Mouse (Mus musculus) adrenal gland, adult 8-10 months (tissue): Measurements from ENCODE around the gene Pacsin2. TPM values are rescaled to one million over a fixed set of nuclear protein-coding genes. Genes with fewer than 3 reads are reported as not detected.
"Not testable (repeated sequence)": the region's sequence is repeated elsewhere in the genome, so short reads cannot be mapped to it uniquely, and the experiment has no call there.

Experiments
- DNase-seq: peaks from one replicate; pipeline ENCODE4 v3.0.0; 2022
- total RNA-seq, 4 experiments: library from RNA; stranded (reverse); gene quantifications; 2 replicates each; pipeline ENCODE4 v1.2.4; 2022

Pacsin2 gene
- 100 to 1,000 TPM in 2 of 4 experiments, 10 to 100 TPM in 2; 88.4 to 126 (median 102) TPM for total RNA-seq

GRCm38 (mm10) chr15:83464083-83464904 lies at the start of gene Pacsin2:
Pacsin2 (minus strand) TSS chr15:83464606.
- DNase-seq = peak; percentile 98

- DNase-seq = no peak
Observed at GRCm38 (mm10) chr15:83512489-83513281, 48.3 kb upstream of the Pacsin2 start.

- peak; percentile 96 for DNase-seq
Observed at GRCm38 (mm10) chr15:83510805-83511405, 46.5 kb upstream of the Pacsin2 start, which contains the start of gene Ttll1. Ttll1 (minus strand) TSS chr15:83510893.

DNA sequence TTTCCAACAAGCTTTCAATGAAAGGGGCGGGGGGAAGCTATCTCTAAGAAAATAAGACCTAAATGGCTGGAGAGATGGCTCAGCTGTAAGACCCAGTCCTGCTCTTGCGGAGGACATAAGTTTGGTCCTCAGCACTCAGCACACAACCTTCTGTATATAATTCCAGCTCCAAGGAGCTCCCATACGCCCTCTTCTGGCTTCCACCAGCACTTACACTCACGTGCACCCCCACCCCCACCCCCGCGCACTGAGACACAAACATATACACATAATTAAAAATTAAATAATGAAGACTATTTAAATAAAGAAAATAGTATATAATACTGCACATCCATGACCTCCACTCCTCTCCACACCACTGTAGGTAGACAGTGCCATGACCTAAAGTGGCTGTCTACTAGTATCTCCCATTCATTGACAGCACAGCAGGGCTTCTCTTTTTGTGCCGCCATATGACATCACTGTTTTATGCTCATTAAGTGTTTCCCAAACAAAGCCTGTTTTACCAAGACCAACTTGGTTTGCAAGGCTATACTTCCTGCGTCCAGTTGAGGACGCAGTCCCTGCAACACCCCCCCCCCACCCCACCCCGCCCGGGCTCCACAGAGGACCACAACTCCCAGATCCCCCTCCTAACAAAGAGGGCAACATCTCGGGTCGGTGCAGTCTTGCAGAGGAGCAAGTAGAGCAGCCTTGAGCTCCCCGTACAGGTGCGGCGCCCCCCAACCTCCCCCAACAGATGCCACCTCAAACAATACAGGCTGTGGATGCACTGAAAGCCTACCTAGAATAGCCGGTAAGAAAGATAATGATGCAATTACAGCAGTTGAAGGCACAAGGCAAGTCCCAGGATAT lies 45.8 kb upstream of the Pacsin2 start:
- no peak for DNase-seq

- DNase-seq = not testable (repeated sequence)
Observed at GRCm38 (mm10) chr15:83501483-83501882, 37.1 kb upstream of the Pacsin2 start.

GRCm38 (mm10) chr15:83500352-83500751 lies 35.9 kb upstream of the Pacsin2 start:
- no peak for DNase-seq

GRCm38 (mm10) chr15:83499211-83499755 lies 34.9 kb upstream of the Pacsin2 start:
- DNase-seq = no peak

- no peak for DNase-seq
Observed at GRCm38 (mm10) chr15:83497299-83497698, 32.9 kb upstream of the Pacsin2 start.

DNA sequence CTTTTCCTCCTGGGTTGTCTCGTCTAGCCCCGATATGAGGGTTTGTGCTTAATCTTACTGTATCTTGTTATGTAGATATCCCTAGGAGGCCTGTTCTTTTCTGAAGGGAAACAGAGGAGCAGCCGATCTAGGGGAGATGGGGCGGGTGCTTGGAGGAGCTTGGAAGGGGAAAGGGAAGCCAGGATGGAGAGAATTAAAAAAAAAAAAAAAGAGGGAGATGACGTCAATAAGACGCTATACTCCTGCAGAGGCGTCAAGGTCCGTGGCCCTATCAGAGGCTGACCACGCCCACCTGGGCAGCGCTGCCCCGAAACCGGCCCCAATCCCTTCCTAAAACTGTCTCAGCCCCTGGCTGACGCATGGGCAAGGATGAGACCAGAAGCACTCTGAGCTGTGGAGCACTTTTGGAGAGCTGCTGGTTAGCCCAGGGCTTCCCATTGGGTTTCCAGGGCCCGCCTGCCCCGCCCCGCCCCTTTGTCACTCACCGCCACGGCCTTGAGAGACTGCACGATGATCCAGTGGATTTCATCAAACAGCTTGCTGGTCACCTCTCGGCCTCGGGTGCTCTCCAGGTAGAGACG lies 31.5 kb upstream of the Pacsin2 start:
- no peak for DNase-seq

DNA sequence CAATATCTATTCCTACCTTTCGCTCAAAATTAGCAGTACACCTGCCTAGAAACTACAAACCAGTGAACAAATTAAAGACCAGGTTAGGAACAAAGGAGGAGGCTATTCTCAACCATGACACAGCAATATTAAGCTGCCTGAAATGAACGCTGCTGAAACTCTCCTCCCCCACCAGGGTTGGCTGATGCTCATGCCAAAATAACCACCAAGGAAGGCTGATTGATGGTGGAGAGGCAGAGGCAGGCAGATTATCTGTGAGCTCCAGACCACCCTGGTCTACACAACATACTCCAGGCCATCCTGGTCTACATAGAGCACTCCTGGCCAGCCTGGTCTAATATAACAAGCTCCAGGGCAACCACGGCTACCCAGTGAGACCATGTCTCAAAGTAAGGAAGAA lies 30.8 kb upstream of the Pacsin2 start:
- no peak for DNase-seq

GRCm38 (mm10) chr15:83494572-83494920 lies 30.1 kb upstream of the Pacsin2 start:
- no peak for DNase-seq

DNA sequence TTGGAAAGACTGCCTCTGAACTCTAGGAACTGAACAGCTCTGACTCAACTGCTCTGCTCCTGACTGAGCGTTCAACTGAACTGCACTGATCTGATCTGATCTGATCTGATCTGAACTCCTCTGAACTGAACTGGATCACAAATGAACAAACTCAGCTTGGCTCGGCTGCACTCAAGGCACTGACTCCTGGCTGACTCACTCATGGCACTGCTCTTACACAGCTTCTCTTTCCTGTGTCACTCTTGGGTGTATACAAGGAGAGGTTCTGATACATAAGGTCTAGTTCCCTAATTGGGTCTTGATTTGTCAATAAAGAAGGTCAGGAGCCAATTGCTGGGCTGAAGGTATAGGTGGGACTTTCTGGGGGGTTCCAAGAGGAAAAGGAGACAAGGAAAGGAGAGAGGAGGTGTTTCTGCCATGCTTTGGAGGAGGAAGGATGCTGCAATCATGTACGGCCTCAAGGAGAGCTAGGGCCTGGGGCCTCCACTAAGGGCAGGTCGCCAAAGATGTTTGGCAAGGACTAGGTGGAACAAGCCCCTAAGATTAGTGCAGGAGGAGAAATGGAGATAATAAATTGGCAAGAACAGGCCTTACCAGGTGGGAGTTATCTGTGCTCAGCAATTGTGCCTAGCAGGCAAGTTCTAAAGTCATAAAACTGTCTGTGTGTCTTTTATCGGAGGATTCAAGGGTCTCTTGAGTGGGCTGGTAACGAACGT lies 29.6 kb upstream of the Pacsin2 start:
- DNase-seq = no peak

DNA sequence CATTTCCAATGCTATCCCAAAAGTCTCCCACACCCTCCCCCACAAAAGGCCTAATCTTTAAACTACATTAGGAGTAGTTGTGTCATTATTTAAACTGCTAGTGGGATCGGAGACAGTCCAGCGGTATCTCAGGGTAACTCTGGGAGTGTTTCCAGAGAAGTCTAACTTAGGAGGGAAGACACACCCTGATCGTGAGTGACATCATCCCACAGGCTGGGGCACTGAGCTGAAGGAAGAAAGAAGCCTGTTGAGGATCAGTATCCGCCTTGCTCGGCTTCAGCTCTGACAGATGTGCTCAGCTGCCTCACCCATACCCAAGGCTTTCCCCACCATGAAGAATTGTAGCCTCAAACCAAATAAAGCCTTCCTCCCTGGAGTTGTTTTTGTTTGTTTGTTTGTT lies 27.5 kb upstream of the Pacsin2 start:
- DNase-seq = no peak

DNA sequence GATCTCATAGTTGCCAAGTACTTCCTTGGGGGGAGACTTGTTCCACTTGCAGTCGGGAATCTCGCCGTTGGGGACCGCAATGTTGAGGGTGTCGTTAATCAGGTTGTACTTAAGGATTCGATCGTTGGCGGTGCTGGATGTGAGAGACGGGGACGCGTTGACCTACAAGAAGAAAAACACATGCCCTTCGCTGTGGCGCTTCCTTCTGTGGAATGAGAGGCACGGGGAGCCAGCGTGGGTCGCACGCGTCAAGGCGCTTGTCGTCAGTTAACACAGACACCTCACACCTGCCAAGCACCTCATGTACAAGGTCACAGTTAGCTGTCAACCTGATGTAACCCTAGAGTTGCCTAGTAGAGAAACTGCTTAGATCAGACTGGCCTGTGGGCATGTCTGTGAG lies 25.1 kb upstream of the Pacsin2 start:
- no peak for DNase-seq

DNA sequence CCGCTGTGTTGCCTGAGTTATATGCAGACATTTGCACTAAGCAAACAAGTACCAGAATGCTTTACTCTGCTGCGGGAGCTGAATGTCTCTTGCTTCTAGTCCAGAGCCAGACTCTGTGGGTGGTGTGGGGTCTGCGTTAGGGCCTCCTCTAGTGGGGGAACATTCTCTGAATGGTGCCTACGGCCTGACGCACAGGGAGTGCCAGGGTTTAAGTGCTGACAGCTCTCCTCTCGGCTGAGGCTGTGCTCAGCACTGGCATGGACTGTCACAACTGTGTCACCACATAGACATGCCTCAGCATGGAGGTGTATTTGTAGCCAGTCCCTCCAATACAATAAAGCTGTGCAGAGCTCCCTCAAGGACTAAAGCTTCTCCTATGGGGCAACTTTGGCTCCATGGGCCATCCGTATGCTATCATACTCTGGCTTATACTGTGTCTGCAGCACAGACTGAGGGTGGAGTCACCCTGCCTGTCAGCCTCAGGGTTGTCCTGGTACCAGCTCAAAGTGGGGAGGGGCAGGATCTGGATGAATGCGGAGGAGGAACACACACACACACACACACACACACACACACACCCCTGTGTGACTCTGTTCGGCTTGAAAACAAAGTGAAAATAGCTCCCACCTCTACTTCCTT lies 23.2 kb upstream of the Pacsin2 start:
- DNase-seq = no peak

GRCm38 (mm10) chr15:83484311-83484710 lies 19.9 kb upstream of the Pacsin2 start:
- no peak for DNase-seq

DNA sequence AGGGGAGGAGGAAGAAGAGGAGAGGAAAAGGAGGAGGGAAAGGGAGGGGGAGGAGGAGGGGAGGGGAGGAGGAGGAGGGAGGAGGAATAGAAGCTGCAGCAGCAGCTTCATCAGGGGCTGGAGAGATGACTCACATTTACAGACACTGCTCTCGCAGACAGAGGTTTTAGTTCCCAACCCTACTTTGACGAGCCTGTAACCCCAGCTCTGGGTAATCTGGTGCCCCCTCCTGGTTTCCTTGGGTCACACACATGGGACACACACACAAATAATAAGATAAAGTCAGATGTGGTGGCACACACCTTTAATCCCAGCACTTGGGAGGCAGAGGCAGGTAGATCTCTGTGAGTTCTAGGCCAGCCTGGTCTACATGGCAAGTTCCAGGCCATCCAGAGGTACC lies 19.1 kb upstream of the Pacsin2 start:
- DNase-seq = no peak

DNA sequence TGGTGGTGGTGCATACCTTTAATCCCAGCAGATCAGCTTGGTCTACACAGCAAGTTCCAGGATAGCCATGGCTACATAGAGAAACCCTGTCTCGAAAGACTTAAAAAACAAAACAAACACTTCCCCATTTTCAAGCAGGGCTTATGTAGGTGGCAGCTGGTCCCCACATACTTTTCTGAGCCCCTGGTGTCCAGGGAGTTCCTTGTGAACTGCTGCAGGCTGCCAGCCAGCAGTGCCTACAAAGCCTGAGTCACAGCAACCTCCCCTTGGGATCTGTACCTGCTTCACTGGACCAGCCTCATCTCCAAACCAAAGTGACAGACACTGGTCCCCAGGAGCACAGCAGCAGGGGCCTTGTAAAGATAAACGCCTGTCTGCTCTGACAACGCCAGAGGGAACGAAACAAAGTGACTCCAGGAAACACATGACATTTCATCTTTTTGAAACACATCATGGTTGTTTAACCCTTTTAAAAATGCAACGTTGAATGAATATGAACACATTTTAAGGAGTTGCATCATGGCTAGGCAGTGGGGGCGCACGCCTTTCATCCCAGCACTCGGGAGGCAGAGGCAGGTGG lies 18.3 kb upstream of the Pacsin2 start:
- DNase-seq = no peak

DNA sequence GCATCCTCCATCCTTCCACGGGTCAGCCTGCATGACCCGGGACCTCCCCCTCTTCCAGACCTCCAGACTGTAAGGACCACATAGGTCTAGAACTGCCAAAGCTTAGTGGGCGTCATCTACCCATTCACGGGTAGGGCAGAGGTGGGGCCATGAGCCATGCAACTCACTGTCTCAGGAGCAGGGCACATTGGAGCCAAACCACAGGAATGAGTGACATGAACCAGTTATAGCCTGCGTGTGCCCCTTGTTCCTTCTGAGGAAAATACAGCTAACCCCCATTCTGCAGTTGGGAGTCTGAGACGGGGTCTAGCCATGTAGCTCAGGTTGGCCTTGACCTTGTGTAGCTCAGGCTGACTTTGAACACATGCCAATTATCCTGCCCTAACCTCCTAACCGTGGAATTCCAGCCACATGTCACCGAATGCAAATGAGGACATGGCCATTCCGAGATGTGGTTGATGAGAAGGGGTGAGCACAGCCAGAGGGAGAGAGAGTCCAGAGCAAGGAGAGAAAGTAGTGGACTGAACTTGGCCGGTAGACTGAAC lies 16.9 kb upstream of the Pacsin2 start:
- DNase-seq = no peak

- DNase-seq = no peak
Observed at GRCm38 (mm10) chr15:83479818-83480217, 15.4 kb upstream of the Pacsin2 start.
